Mouse (Mus musculus): Measurements from ENCODE around the gene Adar. TPM values are rescaled to one million over a fixed set of nuclear protein-coding genes. Genes with fewer than 3 reads are reported as not detected.

Adar gene
- polyA plus RNA-seq, 1 experiment from 2014 or later = 23.4 TPM

DNA sequence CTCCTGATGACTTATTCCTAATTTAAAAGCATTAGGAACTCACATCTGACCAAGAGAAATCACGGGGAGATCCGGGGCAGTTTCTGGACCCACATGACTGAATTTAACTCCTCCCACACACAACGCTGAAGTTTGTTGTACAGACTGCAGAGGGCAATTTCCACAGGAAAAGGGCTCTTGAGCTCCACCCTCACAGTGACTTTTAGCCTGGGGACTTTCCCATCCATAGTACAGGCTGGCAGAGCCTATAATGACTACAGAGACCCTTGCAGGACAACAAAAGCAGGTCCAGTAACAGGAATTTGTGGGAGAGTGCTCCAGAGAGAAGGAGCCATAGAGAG is 86.7 kb downstream of the Adar start:
- Histone ChIP-seq H3K4me3 (no peak overlapping the region), H3K27ac (no peak overlapping the region), H3K9me3 (replicated peaks) (0 out of 2 replicates have a peak, but pooled peaks cover 3% of the 10 kb centered on the region), H3K9ac (no peak overlapping the region), H3K36me3 (no peaks in the 10 kb centered on the region), H3K27me3 (no peaks in the 10 kb centered on the region), H3K4me1 (0 out of 2 replicates have a peak, but pooled peaks cover 3% of the 10 kb centered on the region), H3K4me2 (replicated peaks) (no peak overlapping the region)
- no peak for ATAC-seq (ENCODE audit: low FRiP score)
- WGBS = 48% methylated on average over 3 of the region's 3 CpGs

- H3K4me3 ChIP-seq = no peak overlapping the region
- no peak overlapping the region for H3K4me2 ChIP-seq (replicated peaks)
- H3K9ac ChIP-seq = no peak overlapping the region
- ATAC-seq (ENCODE audit: low FRiP score) = no peak
- 66% methylated on average over 15 of the region's 15 CpGs for WGBS
- H3K27ac ChIP-seq = no peak overlapping the region
- 0 out of 2 replicates have a peak, but pooled peaks cover 3% of the 10 kb centered on the region for H3K4me1 ChIP-seq
- no peaks in the 10 kb centered on the region for H3K36me3 ChIP-seq
- no peaks in the 10 kb centered on the region for H3K27me3 ChIP-seq
- H3K9me3 ChIP-seq (replicated peaks) = 0 out of 2 replicates have a peak, but pooled peaks cover 3% of the 10 kb centered on the region
Measured at GRCm38 (mm10) chr3:89802876-89803275, 88.1 kb downstream of the Adar start.

Other genes with a start within 250 kb of the Adar start
- 4.0 and 4.2 TPM in 2 replicates for gene Kcnn3, start 194.9 kb upstream of the Adar start, polyA plus RNA-seq (2016; fragmentation: Nextera tagmentation; extraction: Ambion mirVana)
- gene Chrnb2, start 49.6 kb downstream of the Adar start, polyA plus RNA-seq (2016; fragmentation: Nextera tagmentation; extraction: Ambion mirVana) = 26.7 and 26.8 TPM in 2 replicates
- 19.2 and 19.9 TPM in 2 replicates for gene Ube2q1, start 58.6 kb downstream of the Adar start, polyA plus RNA-seq (2016; fragmentation: Nextera tagmentation; extraction: Ambion mirVana)
- 3.4 and 4.4 TPM in 2 replicates for gene She, start 116.3 kb downstream of the Adar start, polyA plus RNA-seq (2016; fragmentation: Nextera tagmentation; extraction: Ambion mirVana)
- 0.66 and 1.2 TPM in 2 replicates for gene Il6ra, start 198.2 kb downstream of the Adar start, polyA plus RNA-seq (2016; fragmentation: Nextera tagmentation; extraction: Ambion mirVana)
- 20.3 and 22.8 TPM in 2 replicates for gene Atp8b2, start 248.5 kb downstream of the Adar start, polyA plus RNA-seq (2016; fragmentation: Nextera tagmentation; extraction: Ambion mirVana)